Mouse (Mus musculus): ENCODE data around the gene Stk10.

The Stk10 gene

DNA sequence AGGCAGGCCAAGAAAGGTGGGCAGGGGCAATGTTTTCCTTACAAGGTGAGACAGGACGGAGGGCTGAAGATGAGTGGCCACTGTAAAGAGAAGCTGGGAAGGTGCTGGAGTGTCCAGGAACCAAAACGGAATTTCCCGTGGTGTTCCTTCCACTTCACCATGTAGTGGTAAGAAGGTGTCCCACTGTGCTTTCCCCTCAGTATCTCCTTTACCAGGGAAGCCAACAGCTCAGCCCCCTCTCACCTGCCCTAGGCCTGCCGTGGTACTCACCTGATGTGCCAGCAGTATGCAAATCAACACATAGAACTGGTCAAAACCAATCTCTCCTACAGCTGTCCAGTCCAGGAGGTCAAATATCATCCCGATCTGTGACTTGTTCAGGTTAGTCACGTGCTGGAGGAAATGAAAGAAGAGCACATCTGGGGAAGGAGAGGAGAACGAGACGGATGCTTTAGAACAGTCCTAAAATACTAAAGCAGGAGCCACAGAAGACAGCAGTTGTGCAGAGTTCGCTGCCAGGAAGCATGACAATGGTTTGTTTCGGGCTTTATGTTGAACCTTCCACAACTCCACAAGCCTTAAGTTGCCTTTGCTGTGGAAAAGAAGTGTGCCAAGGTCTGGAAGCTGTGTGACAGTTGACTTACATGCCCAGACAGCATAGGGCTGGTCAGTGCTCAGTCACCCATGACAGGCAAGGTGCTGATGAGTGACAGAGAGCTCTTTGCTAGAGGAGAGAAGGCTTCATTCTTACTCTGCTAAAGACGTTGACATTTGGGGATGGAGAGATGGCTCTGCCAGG, 8.8 kb upstream of the Stk10 start:
- DNase-seq (ENCODE audit: low spot score in 2 of 2) = no peak

- no peak for DNase-seq (ENCODE audit: low spot score in 2 of 2)
Observed at GRCm38 (mm10) chr11:32527006-32527405, 6.1 kb upstream of the Stk10 start.

GRCm38 (mm10) chr11:32530151-32530550, 3.0 kb upstream of the Stk10 start:
- no peak for DNase-seq (ENCODE audit: low spot score in 2 of 2)

- no peak for DNase-seq (ENCODE audit: low spot score in 2 of 2)
Observed at GRCm38 (mm10) chr11:32531871-32532764, 987 bp upstream of the Stk10 start, which contains the start of gene Efcab9. Efcab9 (minus strand) TSS chr11:32532081.

DNA sequence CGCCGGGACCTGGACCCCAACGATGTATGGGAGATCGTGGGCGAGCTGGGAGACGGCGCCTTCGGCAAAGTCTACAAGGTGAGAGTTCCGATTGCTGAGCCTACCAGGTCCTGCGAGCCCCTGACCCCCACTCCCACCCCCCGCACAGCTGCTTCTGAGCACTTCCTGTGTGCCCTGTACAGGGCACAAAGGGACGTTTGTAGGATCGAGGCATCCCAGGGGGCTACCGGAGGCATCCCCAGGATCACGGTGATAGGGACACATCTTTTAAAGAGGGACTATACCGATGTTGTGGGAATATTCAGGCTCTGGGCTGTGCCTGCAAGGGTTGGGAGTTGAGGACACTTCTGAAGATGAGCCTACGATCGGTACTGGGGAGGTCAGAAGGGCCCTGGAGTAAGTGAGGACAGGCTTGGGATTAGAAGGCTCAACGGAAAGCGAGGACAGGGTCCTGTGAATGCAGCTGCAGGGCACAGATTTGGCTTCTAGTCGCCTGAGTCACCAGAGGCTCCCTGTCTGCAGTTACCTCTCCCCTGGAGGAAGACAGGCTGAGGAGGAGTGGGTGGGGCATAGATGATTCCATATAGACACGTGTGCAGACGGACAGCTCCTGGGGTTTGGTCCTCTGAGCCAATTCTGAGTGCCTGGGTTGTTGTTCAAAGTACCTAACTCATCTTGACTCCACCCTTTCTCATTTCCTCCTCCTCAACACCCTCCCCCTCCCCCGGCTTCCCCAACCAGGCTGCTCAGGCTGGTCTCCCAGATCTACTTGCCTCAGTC, 567 bp downstream of the Stk10 start:
- DNase-seq (ENCODE audit: low spot score in 2 of 2) = peak; percentile 53 to 70

- peak in 1 of 2 experiments; percentile 38 for DNase-seq (ENCODE audit: low spot score in 2 of 2)
Observed at GRCm38 (mm10) chr11:32534453-32535075, 1.5 kb downstream of the Stk10 start.

- DNase-seq (ENCODE audit: low spot score in 2 of 2) = no peak
Observed at GRCm38 (mm10) chr11:32535646-32536045, 2.5 kb downstream of the Stk10 start.

DNA sequence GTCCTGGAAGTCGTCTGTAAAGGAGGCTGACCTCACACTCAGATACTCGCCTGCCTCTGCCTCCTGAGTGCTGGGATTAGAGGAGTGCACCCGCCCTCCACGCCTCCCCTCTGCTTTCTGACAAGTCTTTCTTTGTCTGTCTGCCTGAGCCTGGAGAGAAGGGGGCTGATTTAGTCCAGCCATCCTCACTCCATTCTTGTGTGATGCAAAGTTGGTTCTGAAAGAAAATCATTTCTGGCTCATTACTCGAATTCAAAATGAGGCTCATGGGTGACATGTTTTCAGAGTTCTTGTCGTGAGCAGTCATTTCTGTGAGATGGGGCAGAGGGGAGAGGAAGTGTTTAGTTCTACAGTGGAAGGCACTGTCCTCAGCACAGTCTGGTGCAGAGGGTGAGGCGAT, 3.8 kb downstream of the Stk10 start:
- no peak for DNase-seq (ENCODE audit: low spot score in 2 of 2)

- peak; percentile 63 to 79 for DNase-seq (ENCODE audit: low spot score in 2 of 2)
Observed at GRCm38 (mm10) chr11:32538435-32538834, 5.3 kb downstream of the Stk10 start.

DNA sequence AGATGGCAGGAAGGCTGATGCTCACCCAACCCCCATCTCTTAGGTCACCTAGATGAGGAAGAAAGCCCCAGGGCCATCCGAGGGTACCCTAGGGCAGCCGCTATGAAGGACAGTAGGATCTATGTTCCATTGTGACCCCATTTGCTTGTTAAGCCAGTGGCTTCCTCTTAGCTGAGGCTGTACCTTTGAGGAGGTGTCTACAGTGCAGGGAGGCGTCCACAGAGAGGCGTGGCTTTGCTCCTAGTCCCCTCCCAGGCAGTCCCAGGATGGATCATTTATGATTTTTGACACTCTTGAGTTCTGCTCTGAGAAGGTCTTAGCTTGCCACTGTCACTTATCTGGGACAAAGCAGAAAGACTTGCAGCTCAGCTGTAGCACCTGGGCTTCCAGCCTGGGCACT, 5.7 kb downstream of the Stk10 start:
- DNase-seq (ENCODE audit: low spot score in 2 of 2) = no peak

DNA sequence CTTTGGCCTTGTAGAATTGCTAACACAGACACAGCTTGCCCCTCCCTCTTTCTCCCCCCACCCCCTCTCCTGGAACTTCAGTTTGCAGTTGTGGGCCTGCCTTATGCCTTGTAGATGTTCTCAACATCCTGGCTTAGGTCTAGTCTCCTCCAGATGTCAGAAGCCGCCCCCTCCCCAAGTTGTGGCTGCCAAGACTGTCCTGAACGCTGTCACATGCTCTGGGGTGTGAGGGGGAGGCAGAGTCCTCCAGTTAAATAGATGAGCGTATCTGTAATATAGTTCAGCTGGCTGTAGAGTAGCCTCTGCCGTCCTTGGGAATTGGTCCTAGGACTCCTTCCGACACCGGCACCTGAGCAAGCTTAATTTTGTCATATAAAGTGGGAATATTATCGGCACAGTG, 6.6 kb downstream of the Stk10 start:
- DNase-seq (ENCODE audit: low spot score in 2 of 2) = no peak

DNA sequence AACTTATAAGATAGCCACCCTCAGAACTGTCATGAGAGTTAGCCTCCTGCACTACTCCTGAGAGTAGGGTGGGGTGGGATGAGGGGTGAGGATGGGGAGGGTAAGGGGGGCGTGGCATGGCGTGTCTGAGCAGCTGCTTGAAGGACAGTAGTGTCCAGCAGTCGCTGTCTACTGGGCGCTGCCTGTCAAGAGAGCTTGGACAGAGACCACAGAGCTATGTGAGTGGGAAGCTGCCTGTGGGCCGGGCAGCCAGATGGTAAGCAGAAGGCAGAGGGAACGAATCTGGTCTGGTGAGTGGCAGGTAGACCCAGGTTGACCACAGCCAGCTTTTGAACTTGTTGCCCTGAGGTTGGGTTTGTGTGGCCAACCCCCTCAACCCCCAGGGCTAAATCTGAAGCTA, 7.4 kb downstream of the Stk10 start:
- DNase-seq (ENCODE audit: low spot score in 2 of 2) = no peak

GRCm38 (mm10) chr11:32542181-32542580, 9.1 kb downstream of the Stk10 start:
- no peak for DNase-seq (ENCODE audit: low spot score in 2 of 2)

- no peak for DNase-seq (ENCODE audit: low spot score in 2 of 2)
Observed at GRCm38 (mm10) chr11:32542687-32543411, 9.7 kb downstream of the Stk10 start.

DNA sequence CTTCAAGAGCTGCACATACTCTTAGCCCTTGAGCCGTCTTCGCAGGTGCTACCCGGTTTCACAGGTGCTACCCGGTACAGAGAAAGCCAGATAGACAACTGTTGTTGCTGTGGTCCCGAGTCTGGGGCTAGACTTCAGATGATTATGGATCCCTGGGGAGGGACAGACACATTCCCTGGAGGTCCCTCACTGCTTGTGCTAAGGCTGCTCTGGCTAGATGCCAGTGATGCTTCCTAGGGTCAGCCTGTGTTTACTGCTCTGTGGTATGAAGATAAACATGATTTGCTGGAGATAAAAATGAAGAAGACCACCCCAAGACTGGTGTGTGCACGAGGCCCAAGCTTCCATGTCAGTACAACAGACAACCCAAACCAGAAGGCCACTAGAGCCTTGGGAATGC, 10.9 kb downstream of the Stk10 start:
- DNase-seq (ENCODE audit: low spot score in 2 of 2) = no peak

DNA sequence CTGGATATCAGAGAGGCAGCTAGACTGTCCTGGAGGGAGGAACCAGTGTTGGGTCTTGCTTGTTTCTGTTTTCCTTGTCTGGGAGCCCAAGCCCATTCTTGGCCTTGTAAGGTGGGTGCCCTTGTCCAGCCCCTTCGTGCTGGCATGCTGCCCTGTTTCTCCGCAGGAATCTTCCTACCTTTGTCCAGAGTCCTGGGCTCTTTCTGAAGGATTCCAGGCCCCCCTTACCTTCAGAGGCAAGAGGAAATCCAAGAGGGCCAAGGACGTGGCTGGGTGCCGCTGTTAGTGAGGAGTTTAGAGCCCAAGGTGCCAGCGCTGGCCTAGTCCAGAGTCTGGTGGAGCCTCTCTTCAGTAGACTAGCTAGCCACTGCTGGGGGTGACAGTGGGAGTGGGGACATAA, 11.4 kb downstream of the Stk10 start:
- DNase-seq (ENCODE audit: low spot score in 2 of 2) = peak in 1 of 2 experiments; percentile 1

GRCm38 (mm10) chr11:32545605-32546004, 12.5 kb downstream of the Stk10 start:
- DNase-seq (ENCODE audit: low spot score in 2 of 2) = no peak

GRCm38 (mm10) chr11:32546483-32546882, 13.4 kb downstream of the Stk10 start:
- peak in 1 of 2 experiments; percentile 64 for DNase-seq (ENCODE audit: low spot score in 2 of 2)

GRCm38 (mm10) chr11:32547391-32547947, 14.4 kb downstream of the Stk10 start:
- DNase-seq (ENCODE audit: low spot score in 2 of 2) = no peak

- peak in 1 of 2 experiments; percentile 35 for DNase-seq (ENCODE audit: low spot score in 2 of 2)
Observed at GRCm38 (mm10) chr11:32548240-32548639, 15.1 kb downstream of the Stk10 start.
